Mouse (Mus musculus) forebrain, postnatal 0 days (tissue): ENCODE results near the gene Atp10a. TPM values are rescaled to one million over a fixed set of nuclear protein-coding genes. Genes with fewer than 3 reads are reported as not detected.
"Not testable (repeated sequence)": the region's sequence is repeated elsewhere in the genome, so short reads cannot be mapped to it uniquely, and the experiment has no call there.

ENCODE experiments used
- ATAC-seq: fragments of 200-750 bp; cut with Nextera tagmentation; 2 replicates; pipeline ENCODE4 v1.8.0; 2017; ENCODE audit warnings: mild to moderate bottlenecking, moderate library complexity
- DNase-seq: peaks from one replicate; pipeline ENCODE4 v3.0.0-alpha.2; 2015
- H3K27ac ChIP-seq: fragments of 300-500 bp; sonication (generic); 2 replicates; pipeline ENCODE4 v1.5.1; 2014; ENCODE audit warnings: low read depth, mild to moderate bottlenecking, antibody characterized with exemption, low read length, moderate library complexity, mixed read lengths
- H3K27me3 ChIP-seq: fragments of 300-500 bp; sonication (generic); 2 replicates; pipeline ENCODE4 v1.6.1; 2014; ENCODE audit warnings: mild to moderate bottlenecking, low read length, mixed read lengths; ENCODE audit not compliant: insufficient read depth
- H3K36me3 ChIP-seq: fragments of 300-500 bp; sonication (generic); 2 replicates; pipeline ENCODE4 v1.6.1; 2014; ENCODE audit warnings: mild to moderate bottlenecking, moderate library complexity; ENCODE audit not compliant: insufficient read depth
- H3K4me1 ChIP-seq: fragments of 300-500 bp; sonication (generic); 2 replicates; pipeline ENCODE4 v1.6.1; 2014; ENCODE audit warnings: antibody characterized with exemption; ENCODE audit not compliant: insufficient read depth
- H3K4me2 ChIP-seq: fragments of 300-500 bp; sonication (generic); 2 replicates; pipeline ENCODE4 v1.6.1; 2014; ENCODE audit warnings: low read depth, mild to moderate bottlenecking, moderate library complexity
- H3K4me3 ChIP-seq: fragments of 300-500 bp; sonication (generic); 2 replicates; pipeline ENCODE4 v1.5.1; 2014; ENCODE audit warnings: low read depth, low read length, mixed read lengths
- H3K9ac ChIP-seq: fragments of 300-500 bp; sonication (generic); 2 replicates; pipeline ENCODE4 v1.6.1; 2014; ENCODE audit warnings: mild to moderate bottlenecking
- H3K9me3 ChIP-seq: fragments of 300-500 bp; sonication (generic); 2 replicates; pipeline ENCODE4 v1.6.1; 2016; ENCODE audit warnings: low read length
- CTCF ChIP-seq: sonication (generic); IDR thresholded peaks from 2 replicates; pipeline ENCODE4 v1.5.1; 2016; ENCODE audit warnings: antibody characterized with exemption, control low read depth, low read depth
- WGBS: fragments of 180-500 bp; shearing (Covaris S2); extraction: QIAGEN DNeasy Blood & Tissue Kit; methylation state at CpG from one replicate; pipeline ENCODE4 v1.1.7; 2014; 5-methylcytosine and 5-hydroxymethylcytosine counted together
- polyA plus RNA-seq: library from polyadenylated mRNA; unstranded; fragments of >200 nt; fragmentation: Nextera tagmentation; extraction: Ambion mirVana; gene quantifications from 2 replicates; pipeline ENCODE4 v1.2.1, GENCODE M21; 2015
- total RNA-seq: library from RNA; depleted of rRNA; stranded (reverse); fragments of >200 nt; gene quantifications from 2 replicates; pipeline ENCODE4 v1.2.3, GENCODE M21; 2014

The Atp10a gene
- total and polyA plus RNA-seq, 2 experiments from 2014 or later: 0.70 to 4.8 TPM

DNA sequence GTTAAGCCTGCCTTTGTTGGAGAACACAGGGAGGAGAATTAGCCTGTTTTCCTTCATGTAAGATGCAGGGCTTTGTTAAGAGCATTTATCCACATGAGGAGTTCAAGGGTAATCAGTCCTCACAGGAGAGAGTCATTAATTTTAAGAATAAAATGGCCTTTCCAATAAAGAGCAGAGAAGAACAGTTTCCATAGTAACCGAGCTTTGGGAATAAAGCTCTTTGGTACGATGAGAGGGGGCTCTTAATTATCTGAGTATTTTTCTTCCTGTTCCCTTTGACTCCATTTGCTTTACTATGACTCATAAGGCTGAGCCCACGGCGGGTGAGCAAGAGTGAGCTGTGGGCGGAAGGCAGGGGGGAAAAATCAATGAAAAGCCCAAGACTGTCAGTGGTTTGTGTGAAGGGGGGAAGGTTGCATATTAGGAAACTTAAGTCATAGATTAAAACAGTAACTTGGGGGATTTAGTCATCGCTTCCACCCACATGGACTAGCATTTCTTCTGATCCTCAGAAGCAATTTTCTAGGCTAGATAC is 166.2 kb downstream of the Atp10a start:
- Histone ChIP-seq H3K9me3 (no peaks in the 10 kb centered on the region), H3K9ac (no peak overlapping the region), H3K4me2 (no peak overlapping the region), H3K27ac (no peak overlapping the region), H3K27me3 (no peaks in the 10 kb centered on the region), H3K36me3 (no peaks in the 10 kb centered on the region), H3K4me3 (no peak overlapping the region), H3K4me1 (no peaks in the 10 kb centered on the region)
- DNase-seq (peak; percentile 44), ATAC-seq (peak; percentile 79)
- no peak for TF ChIP-seq CTCF
- WGBS: 11% methylated on average over 6 of the region's 6 CpGs

DNA sequence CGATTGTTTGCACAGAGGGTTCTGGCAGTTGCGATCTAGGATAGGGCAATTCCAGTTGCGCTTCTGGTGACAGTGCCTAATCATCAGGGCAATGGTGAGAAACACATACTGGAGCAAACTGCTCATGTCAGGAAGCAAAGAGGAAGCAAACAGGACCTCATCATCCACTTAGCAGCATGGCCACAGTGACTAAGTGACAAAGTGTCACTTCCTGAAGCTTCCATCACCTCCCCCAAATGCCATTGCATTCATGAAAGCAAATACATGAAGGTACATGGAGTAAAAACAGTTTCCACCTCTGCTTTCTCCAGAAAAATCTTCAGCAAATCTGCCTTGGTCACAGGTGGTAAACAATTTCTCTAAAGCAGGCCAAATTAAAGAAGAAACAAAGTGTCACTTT is 168.7 kb downstream of the Atp10a start:
- Histone ChIP-seq H3K27ac (no peak overlapping the region), H3K9me3 (no peaks in the 10 kb centered on the region), H3K27me3 (no peaks in the 10 kb centered on the region), H3K4me2 (no peak overlapping the region), H3K36me3 (no peaks in the 10 kb centered on the region), H3K9ac (no peak overlapping the region), H3K4me1 (no peaks in the 10 kb centered on the region), H3K4me3 (no peak overlapping the region)
- WGBS: 92% methylated on average over 3 of the region's 3 CpGs
- DNase-seq: no peak
- ATAC-seq: no peak
- no peak for TF ChIP-seq CTCF

DNA sequence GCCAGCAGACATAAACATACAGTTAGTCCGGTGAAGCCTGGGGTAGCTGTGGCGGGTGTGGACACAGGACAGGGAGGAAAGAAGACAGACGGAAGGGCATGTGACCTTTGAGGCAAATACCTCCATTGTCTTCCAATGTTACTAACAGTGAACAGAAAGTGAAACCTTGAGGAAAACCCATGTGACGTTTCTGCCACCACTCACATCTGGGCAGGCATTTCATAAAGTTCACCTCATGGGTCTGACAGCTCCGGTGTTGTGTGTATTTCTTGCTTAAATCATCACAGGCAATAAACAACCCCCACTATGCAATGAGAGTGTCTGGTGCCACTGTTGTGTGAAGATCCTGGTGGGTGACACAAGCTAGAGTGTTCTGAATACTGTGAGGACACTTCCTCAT is 173.1 kb downstream of the Atp10a start:
- DNase-seq (no peak), ATAC-seq (no peak)
- TF ChIP-seq CTCF: no peak
- H3K36me3 ChIP-seq: no peaks in the 10 kb centered on the region
- no peak overlapping the region for H3K9ac ChIP-seq
- WGBS: 83% methylated on average over 5 of the region's 5 CpGs
- H3K9me3 ChIP-seq: no peaks in the 10 kb centered on the region
- no peaks in the 10 kb centered on the region for H3K4me1 ChIP-seq
- H3K27me3 ChIP-seq: no peaks in the 10 kb centered on the region
- H3K4me2 ChIP-seq: no peak overlapping the region
- no peak overlapping the region for H3K4me3 ChIP-seq
- H3K27ac ChIP-seq: no peak overlapping the region

DNA sequence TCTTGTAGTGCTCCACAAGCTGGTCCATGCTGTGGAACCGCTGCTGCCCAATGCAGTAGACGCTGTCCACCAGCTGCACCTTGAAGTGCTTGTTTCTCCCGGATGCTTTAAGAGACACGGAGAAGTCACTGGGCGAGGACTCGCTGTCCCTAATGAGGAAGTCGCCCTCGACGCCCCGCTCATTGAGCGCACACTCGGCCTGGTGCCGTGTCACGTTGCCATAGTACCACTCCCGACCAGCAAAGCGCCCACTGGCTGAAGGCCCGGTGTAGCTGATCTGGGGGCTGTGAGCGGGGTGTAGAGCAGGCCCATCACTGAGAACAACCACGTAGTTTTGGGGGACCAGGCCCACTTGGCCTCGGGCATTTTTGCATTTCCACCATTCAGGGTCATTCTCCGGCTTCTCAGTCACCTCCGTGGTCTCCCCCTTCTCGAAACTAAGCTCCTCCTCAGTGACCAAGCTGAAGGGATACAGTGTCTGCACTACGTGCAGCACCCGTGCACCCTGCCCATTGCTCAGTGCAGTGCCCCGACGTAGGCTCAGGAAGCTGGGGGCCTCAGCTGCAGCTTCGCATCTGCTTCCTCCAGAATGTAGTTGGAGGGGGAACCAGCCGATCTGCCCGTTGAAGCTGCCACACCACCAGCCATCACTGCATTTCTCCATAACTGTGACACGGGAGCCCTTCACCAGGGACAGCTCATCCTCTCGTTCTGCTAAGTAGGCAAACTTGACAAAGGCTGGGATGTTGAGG is 181.1 kb downstream of the Atp10a start:
- H3K27ac ChIP-seq, H3K27me3 ChIP-seq, H3K4me2 ChIP-seq, H3K36me3 ChIP-seq, H3K9me3 ChIP-seq, H3K4me1 ChIP-seq, H3K4me3 ChIP-seq, H3K9ac ChIP-seq, DNase-seq, ATAC-seq: not testable (repeated sequence)
- WGBS: 96% methylated on average over 32 of the region's 32 CpGs

DNA sequence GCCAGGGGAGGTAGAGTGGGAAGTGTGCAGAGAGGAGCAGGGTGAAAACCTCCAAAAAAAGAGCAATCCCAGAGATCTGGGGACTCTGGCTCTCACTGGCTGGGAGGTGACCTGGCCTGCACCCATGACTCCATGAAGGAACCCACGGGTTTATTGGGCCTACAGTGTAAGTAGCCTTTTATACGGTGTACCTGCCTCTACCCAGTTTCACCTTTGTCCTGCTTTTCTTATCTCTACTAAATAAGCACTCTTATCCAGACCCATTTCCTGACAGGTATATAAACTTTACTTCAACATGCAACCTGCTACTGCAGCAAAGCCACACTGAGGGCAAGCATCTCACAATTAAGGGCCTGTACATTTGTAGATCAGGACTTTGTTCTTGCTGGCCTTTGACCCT is 184.4 kb downstream of the Atp10a start:
- H3K9me3 ChIP-seq: no peaks in the 10 kb centered on the region
- no peak overlapping the region for H3K4me3 ChIP-seq
- H3K27me3 ChIP-seq: no peaks in the 10 kb centered on the region
- no peaks in the 10 kb centered on the region for H3K36me3 ChIP-seq
- H3K27ac ChIP-seq: no peak overlapping the region
- no peak for TF ChIP-seq CTCF
- no peak for ATAC-seq
- no peak overlapping the region for H3K4me2 ChIP-seq
- peaks cover 28% of the 10 kb centered on the region for H3K4me1 ChIP-seq
- no peak for DNase-seq
- WGBS: 86% methylated on average over 2 of the region's 2 CpGs
- no peak overlapping the region for H3K9ac ChIP-seq

DNA sequence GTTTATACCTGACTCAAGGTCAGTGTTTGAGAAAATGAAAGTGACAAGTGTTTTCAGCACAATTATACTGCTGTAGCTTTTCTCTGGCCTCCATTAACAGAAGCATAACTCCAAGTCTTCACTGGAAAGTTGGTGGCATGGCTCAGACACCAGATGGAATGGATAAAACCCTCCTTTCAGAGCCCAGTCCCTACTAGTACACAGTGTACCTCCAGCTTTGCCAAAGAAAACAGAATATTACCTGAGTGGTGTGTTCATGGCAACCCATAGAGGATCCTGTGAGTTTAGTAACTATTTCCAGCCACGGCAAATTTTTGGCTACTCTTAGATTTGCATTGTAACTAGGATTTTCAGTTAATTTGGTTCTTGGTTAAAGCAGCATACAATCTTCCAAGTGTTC is 185.1 kb downstream of the Atp10a start:
- TF ChIP-seq CTCF: no peak
- ATAC-seq (no peak), DNase-seq (no peak)
- WGBS: 79% methylated on average over 1 of the region's 1 CpGs
- no peaks in the 10 kb centered on the region for H3K9me3 ChIP-seq
- H3K27ac ChIP-seq: no peak overlapping the region
- H3K4me3 ChIP-seq: no peak overlapping the region
- no peaks in the 10 kb centered on the region for H3K27me3 ChIP-seq
- H3K4me1 ChIP-seq: peaks cover 28% of the 10 kb centered on the region
- H3K9ac ChIP-seq: no peak overlapping the region
- no peaks in the 10 kb centered on the region for H3K36me3 ChIP-seq
- no peak overlapping the region for H3K4me2 ChIP-seq

DNA sequence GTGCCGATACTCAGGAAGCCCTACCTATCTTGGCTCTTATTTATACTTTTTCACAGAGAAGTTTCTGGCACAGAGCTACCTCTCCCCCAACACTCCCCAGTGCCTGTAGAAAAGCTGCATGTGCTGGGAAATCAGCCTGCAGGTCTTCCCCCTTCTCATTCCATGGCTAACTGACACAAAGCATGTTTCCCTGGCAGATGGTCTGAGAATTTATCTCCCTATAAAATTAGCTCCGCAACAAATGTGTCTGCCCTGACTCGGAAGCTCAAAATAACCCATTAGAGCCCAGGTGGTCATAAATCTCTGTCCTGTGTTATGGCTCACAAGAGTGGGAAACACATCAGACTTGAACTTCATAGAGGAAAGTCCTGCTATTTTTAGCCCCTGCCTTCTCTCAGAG is 186.9 kb downstream of the Atp10a start:
- Histone ChIP-seq H3K27me3 (no peaks in the 10 kb centered on the region), H3K4me1 (peaks cover 28% of the 10 kb centered on the region), H3K9me3 (no peaks in the 10 kb centered on the region), H3K36me3 (no peaks in the 10 kb centered on the region), H3K27ac (peak overlapping the region; percentile 96), H3K4me3 (no peak overlapping the region), H3K4me2 (no peak overlapping the region), H3K9ac (0 out of 2 replicates have a peak overlapping the region, but pooled peaks have one; percentile 11)
- DNase-seq (peak; percentile 52), ATAC-seq (no peak)
- WGBS: 28% methylated on average over 3 of the region's 3 CpGs
- TF ChIP-seq CTCF: no peak
